Mouse (Mus musculus) spleen, postnatal 14 days (tissue): ENCODE measurements around the gene Cramp1l.
"Not testable (repeated sequence)": the region's sequence is repeated elsewhere in the genome, so short reads cannot be mapped to it uniquely, and the experiment has no call there.

Experiments
- DNase-seq, 2 experiments: peaks; one replicate each; pipeline ENCODE4 v3.0.0; 2021 to 2022; ENCODE audit warnings: low spot score in 2 of 2

The Cramp1l gene

GRCm38 (mm10) chr17:24959371-24959770, 56.2 kb downstream of the Cramp1l start:
- no peak for DNase-seq

- no peak for DNase-seq
These were observed 62.3 kb downstream of the Cramp1l start for GRCm38 (mm10) chr17:24953291-24953690.

- no peak for DNase-seq
These were observed 64.9 kb downstream of the Cramp1l start for GRCm38 (mm10) chr17:24950671-24951070.

GRCm38 (mm10) chr17:24948204-24948603, 67.4 kb downstream of the Cramp1l start:
- no peak for DNase-seq

- DNase-seq, result not testable (repeated sequence)
These were observed 72.0 kb downstream of the Cramp1l start for GRCm38 (mm10) chr17:24943589-24943988.

GRCm38 (mm10) chr17:24943036-24943435, 72.6 kb downstream of the Cramp1l start:
- no peak for DNase-seq

GRCm38 (mm10) chr17:24942453-24942852, 73.1 kb downstream of the Cramp1l start:
- peak; percentile 29 to 46 for DNase-seq

GRCm38 (mm10) chr17:24937266-24937665, 78.3 kb downstream of the Cramp1l start:
- DNase-seq, result no peak

- DNase-seq, result peak; percentile 95 to 96
These were observed 79.0 kb downstream of the Cramp1l start, which contains the start of gene Mapk8ip3 for GRCm38 (mm10) chr17:24936259-24937237. Mapk8ip3 (minus strand) TSS chr17:24936977.

- no peak for DNase-seq
These were observed 79.9 kb downstream of the Cramp1l start for GRCm38 (mm10) chr17:24935666-24936065.

GRCm38 (mm10) chr17:24934926-24935325, 80.7 kb downstream of the Cramp1l start:
- DNase-seq, result no peak

- DNase-seq, result no peak
These were observed 82.4 kb downstream of the Cramp1l start for GRCm38 (mm10) chr17:24933163-24933562.

- no peak for DNase-seq
These were observed 83.2 kb downstream of the Cramp1l start for GRCm38 (mm10) chr17:24932431-24932830.

- no peak for DNase-seq
These were observed 86.1 kb downstream of the Cramp1l start for GRCm38 (mm10) chr17:24929506-24929905.

- DNase-seq, result no peak
These were observed 92.3 kb downstream of the Cramp1l start for GRCm38 (mm10) chr17:24923246-24923645.

- DNase-seq, result no peak
These were observed 101.6 kb downstream of the Cramp1l start for GRCm38 (mm10) chr17:24913984-24914383.
